Mouse (Mus musculus): ENCODE data around the gene Ankrd27.

Ankrd27 gene

DNA sequence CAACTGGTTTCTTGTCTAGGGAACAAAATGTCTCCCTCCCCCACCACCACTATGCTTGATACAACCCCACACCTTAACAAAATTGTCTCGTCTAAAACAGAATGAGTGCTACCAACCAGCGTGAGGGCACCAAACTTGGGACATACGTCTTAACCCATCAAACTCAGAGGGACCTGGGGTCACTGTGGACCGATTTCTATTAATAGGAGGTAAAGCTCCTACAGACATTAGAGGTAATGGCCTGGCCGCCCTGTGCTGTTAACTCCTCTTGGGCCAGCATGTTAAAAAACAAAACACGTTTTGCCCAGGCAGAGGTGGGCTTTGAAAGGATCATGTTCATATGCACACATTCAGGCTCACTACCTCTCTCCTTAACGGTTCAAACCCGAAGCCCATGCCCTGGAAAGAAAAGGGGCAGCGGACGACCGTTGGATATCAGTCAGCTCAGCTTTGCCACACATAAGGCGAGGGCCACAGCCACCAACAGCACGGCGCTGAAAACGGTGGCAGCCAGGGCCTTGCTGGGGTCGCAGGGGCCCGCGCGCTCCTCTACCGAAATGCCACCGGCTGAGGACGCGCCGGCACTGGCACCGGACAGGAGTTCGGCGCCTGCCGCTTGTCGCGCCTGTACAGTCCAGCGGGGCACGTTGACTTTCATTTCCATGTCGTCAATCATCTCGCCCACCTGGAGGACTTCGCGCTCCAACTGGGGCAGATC, 1.8 kb upstream of the Ankrd27 start:
- no peak for DNase-seq

DNA sequence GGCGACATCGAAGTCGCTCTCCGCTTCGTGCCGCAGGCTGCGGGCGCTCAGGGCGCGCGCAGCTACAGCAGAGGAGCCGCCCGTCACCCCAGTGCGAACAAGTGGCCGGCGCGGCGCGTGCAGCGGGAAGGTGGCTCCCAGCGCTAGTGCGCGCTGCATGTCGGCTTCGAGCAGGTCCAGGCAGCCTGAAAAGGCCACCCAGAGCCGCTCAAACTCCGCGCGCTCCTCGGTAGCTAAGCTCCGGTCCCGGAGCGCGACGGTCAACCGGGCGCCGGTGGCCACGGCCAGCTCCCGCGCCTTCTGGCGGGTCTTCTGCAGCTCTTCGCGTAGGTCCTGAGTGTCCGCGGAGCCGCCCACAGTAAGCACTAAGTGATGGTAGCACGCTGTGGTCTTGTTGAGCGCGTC, 1.3 kb upstream of the Ankrd27 start:
- DNase-seq, result no peak

- DNase-seq, result no peak
These were observed 621 bp upstream of the Ankrd27 start, which contains the start of gene Rgs9bp for GRCm38 (mm10) chr7:35585191-35586054. Rgs9bp (minus strand) TSS chr7:35585582.

DNA sequence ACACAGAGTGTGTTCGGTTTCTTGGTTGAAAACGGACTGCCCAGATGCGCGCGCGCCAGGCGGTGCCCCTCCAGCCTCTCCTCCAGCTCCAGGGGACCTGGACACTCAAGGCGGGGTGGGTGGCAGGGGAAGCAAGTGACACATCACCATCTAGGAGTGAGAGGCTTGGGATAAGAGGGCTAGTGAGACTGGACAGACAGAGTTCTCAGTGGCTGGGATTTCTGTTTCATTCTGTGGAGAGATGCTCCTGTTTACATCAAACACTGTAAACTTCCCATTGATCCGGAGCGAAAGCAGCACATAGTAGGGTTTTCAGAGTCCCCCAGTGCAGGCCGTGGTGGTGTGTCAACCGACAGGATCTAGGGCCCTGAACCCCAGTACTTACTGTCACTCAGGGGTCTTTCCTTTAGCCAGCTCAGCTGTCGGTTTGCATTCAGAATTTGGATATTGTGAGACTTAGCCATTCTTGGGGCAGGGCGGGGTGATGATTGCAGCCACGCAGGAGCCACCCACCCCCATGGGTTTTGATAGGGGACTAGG, 932 bp downstream of the Ankrd27 start:
- DNase-seq, result no peak

- no peak for DNase-seq
These were observed 1.7 kb downstream of the Ankrd27 start for GRCm38 (mm10) chr7:35587728-35588127.

- no peak for DNase-seq
These were observed 2.8 kb downstream of the Ankrd27 start for GRCm38 (mm10) chr7:35588680-35589428.

GRCm38 (mm10) chr7:35589485-35589884, 3.4 kb downstream of the Ankrd27 start:
- no peak for DNase-seq

DNA sequence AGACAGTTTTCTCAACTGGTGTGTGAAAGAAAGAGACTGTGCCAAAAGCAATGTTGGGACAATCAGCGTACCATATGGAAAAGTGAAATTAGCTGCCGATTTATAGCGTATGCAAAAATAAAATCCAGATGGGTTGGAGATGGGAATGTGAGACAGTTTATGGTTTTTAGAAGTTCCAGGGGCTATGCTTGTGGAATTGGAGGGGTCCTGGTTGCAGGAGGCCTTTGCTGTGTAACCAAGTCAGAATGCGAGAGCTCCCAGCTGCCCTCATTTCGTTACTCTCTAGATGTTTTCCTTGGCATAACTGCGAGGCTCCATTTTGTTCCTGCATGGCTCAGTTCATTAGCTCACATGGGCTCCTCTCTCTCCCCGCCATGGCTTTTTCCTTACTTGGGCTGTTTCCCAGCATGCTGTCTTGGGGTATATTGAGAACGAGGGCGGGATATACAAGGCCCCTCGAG, 4.7 kb downstream of the Ankrd27 start:
- no peak for DNase-seq

GRCm38 (mm10) chr7:35594311-35594710, 8.3 kb downstream of the Ankrd27 start:
- no peak for DNase-seq

GRCm38 (mm10) chr7:35599492-35599891, 13.4 kb downstream of the Ankrd27 start:
- no peak for DNase-seq

GRCm38 (mm10) chr7:35600031-35600430, 14.0 kb downstream of the Ankrd27 start:
- DNase-seq, result no peak

DNA sequence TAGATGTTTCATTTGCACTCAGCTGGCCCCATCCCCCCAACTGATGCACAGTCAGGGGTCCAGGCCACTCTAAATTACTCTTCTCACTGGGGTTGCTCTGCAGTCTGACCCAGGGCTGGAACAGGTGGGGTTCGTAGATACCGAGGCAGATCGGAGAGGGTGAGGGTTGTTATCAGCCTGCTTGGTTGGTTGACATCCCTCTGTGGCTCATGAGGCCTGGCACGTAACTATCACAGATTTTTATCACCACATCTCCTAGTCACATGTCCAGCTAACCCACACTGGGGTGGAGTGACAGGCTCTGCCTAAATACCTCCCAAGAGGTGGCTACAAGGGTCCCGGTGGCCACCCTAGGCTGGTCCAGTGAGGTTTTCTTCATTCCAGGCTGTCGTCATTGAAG, 15.1 kb downstream of the Ankrd27 start:
- DNase-seq, result no peak

- no peak for DNase-seq
These were observed 16.7 kb downstream of the Ankrd27 start for GRCm38 (mm10) chr7:35602766-35603165.

DNA sequence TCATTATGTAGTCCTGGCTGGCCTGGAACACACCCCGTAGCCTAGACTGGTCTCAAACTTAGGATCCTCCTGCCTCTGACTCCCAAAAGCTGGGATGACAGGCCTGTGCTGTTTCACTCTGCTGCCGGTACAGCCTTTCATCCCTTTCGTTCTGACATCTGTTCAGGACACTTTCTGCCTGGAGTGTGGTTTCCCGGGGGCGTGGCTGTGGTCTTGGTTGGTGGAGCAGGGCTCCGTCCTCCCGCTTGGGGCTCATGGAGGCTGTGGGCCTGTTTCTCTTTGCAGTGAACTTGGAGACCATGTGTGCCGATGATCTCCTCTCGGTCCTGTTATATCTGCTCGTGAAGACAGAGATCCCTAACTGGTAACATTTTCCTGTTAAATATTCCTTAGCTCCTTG, 20.8 kb downstream of the Ankrd27 start:
- no peak for DNase-seq

GRCm38 (mm10) chr7:35609245-35609644, 23.2 kb downstream of the Ankrd27 start:
- no peak for DNase-seq

GRCm38 (mm10) chr7:35617513-35617912, 31.5 kb downstream of the Ankrd27 start:
- no peak for DNase-seq

- DNase-seq, result no peak
These were observed 36.6 kb downstream of the Ankrd27 start for GRCm38 (mm10) chr7:35622626-35623025.

GRCm38 (mm10) chr7:35626038-35626437, 40.0 kb downstream of the Ankrd27 start:
- no peak for DNase-seq

GRCm38 (mm10) chr7:35627371-35627770, 41.3 kb downstream of the Ankrd27 start:
- DNase-seq, result no peak

GRCm38 (mm10) chr7:35628496-35628895, 42.5 kb downstream of the Ankrd27 start:
- DNase-seq, result no peak

- no peak for DNase-seq
These were observed 50.2 kb downstream of the Ankrd27 start for GRCm38 (mm10) chr7:35636229-35636628.

- no peak for DNase-seq
These were observed 50.8 kb downstream of the Ankrd27 start for GRCm38 (mm10) chr7:35636874-35637273.

DNA sequence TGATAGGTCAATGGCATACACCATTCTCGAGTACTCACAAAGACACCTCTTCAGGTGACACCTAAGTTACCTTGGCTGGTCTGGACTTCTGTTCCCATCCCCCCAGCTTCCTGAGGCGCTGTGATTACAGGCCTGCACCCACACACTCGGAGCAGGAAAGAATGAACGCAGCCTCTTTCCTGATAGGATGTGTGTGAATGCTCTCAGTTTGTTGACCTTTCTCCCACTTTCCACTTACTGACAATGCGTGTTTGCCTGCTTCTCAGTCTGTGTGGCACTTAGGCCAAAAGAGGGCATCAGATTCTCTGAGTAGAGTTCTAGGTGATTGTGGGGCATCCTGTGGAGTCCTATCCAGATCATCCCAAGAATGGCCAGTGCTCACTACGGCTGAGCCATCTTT, 54.0 kb downstream of the Ankrd27 start:
- no peak for DNase-seq

All from layer of hippocampus, adult 9-11 months (tissue).